Mouse (Mus musculus): Measurements from ENCODE around the gene Akt2. TPM values are rescaled to one million over a fixed set of nuclear protein-coding genes. Genes with fewer than 3 reads are reported as not detected.

The Akt2 gene
- total and polyA plus RNA-seq, 3 experiments = 134 to 219 (median 181) TPM

- H3K4me1 ChIP-seq (ENCODE audit: control insufficient read depth, insufficient read depth, low read length) = peaks cover 24% of the 10 kb centered on the region
- no peak for TF ChIP-seq CTCF (IDR thresholded peaks at IDR 0.05)
- TF ChIP-seq POLR2A (IDR thresholded peaks at IDR 0.05; ENCODE audit: insufficient read depth, low read depth, low read length) = no peak
- TF ChIP-seq EP300 (IDR thresholded peaks at IDR 0.05; ENCODE audit: insufficient read depth, low read depth, low read length) = no peak
- no peak for DNase-seq
- H3K79me2 ChIP-seq (replicated peaks; ENCODE audit: control insufficient read depth, insufficient read depth, low read length) = peaks cover 13% of the 10 kb centered on the region
- no peak overlapping the region for H3K27ac ChIP-seq
- H3K36me3 ChIP-seq (ENCODE audit: control insufficient read depth, insufficient read depth, low read length) = no peaks in the 10 kb centered on the region
- 85% methylated on average over 2 of the region's 2 CpGs for WGBS
- H3K9ac ChIP-seq (ENCODE audit: low read depth, low read length) = no peak overlapping the region
- no peaks in the 10 kb centered on the region for H3K27me3 ChIP-seq (ENCODE audit: control insufficient read depth, insufficient read depth, low read length)
- intact Hi-C loops (cut with DNase I) = no loop called here
- H3K4me3 ChIP-seq = no peak overlapping the region
These were observed 10.8 kb downstream of the Akt2 start for GRCm38 (mm10) chr7:27602161-27602560.

- Histone ChIP-seq H3K36me3 (ENCODE audit: control insufficient read depth, insufficient read depth, low read length) (no peaks in the 10 kb centered on the region), H3K9ac (ENCODE audit: low read depth, low read length) (no peak overlapping the region), H3K27me3 (ENCODE audit: control insufficient read depth, insufficient read depth, low read length) (no peaks in the 10 kb centered on the region), H3K4me1 (ENCODE audit: control insufficient read depth, insufficient read depth, low read length) (peaks cover 28% of the 10 kb centered on the region), H3K79me2 (replicated peaks; ENCODE audit: control insufficient read depth, insufficient read depth, low read length) (peaks cover 13% of the 10 kb centered on the region), H3K27ac (no peak overlapping the region), H3K4me3 (no peak overlapping the region)
- intact Hi-C loops (cut with DNase I) = no loop called here
- 52% methylated on average over 7 of the region's 7 CpGs for WGBS
- TF ChIP-seq CTCF (IDR thresholded peaks at IDR 0.05) = no peak
- DNase-seq = no peak
These were observed 11.5 kb downstream of the Akt2 start for GRCm38 (mm10) chr7:27602835-27603234.

- peaks cover 28% of the 10 kb centered on the region for H3K4me1 ChIP-seq (ENCODE audit: control insufficient read depth, insufficient read depth, low read length)
- H3K4me3 ChIP-seq = no peak overlapping the region
- intact Hi-C loops (cut with DNase I) = loop anchor here (5.0 kb wide), 1 partner anchor 37 kb away; no protein-coding TSS in a partner anchor
- no peak for DNase-seq
- H3K27ac ChIP-seq = peak overlapping the region; percentile 82
- H3K9ac ChIP-seq (ENCODE audit: low read depth, low read length) = no peak overlapping the region
- peaks cover 8% of the 10 kb centered on the region for H3K79me2 ChIP-seq (replicated peaks; ENCODE audit: control insufficient read depth, insufficient read depth, low read length)
- no peaks in the 10 kb centered on the region for H3K36me3 ChIP-seq (ENCODE audit: control insufficient read depth, insufficient read depth, low read length)
- H3K27me3 ChIP-seq (ENCODE audit: control insufficient read depth, insufficient read depth, low read length) = no peaks in the 10 kb centered on the region
- 54% methylated on average over 5 of the region's 5 CpGs for WGBS
- TF ChIP-seq EP300 (IDR thresholded peaks at IDR 0.05; ENCODE audit: insufficient read depth, low read depth, low read length) (no peak), CTCF (IDR thresholded peaks at IDR 0.05) (no peak), POLR2A (IDR thresholded peaks at IDR 0.05; ENCODE audit: insufficient read depth, low read depth, low read length) (no peak)
These were observed 13.5 kb downstream of the Akt2 start for GRCm38 (mm10) chr7:27604661-27605348.

DNA sequence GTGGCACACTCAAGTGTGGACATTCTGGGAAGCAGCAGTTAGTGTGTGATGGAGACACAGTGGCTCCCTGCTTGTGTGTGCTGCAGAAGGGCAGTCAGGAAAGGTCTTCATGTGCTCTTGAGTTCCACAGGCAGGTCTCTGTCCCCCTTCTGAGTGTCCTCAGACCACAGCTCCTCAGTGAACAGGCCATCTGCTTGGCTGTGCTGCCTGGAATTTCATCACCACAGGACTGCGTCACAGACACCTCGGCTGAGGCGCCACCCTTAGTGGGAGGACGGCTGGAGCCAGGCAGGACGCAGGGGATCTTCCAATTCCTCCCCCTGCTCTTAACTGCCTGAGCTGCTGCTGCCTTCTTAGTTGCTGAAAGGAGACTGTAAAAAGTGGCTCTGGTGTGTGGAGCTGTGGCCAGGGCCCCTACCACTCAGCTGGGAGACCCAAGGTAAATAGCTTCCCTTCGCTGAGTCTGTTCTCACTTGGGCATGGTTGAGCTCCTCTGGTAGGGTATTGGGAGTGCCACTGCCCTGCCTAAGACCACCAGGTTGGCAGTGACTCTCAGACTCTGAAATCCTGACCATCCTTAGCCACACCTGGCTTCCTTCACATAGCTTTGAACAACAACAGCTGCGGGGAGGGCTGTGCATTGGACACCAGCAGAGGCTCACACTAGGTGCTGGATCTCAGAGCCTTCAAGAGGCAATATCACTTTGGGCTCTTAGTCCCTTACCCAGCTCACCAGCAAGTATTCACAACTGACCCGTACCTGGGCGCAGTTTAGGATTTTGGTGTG lies 14.3 kb downstream of the Akt2 start:
- Histone ChIP-seq H3K27me3 (ENCODE audit: control insufficient read depth, insufficient read depth, low read length) (no peaks in the 10 kb centered on the region), H3K9ac (ENCODE audit: low read depth, low read length) (peak overlapping the region; percentile 14; the same call in 1 of the 2 replicates), H3K4me1 (ENCODE audit: control insufficient read depth, insufficient read depth, low read length) (peaks cover 20% of the 10 kb centered on the region), H3K36me3 (ENCODE audit: control insufficient read depth, insufficient read depth, low read length) (no peaks in the 10 kb centered on the region), H3K27ac (peak overlapping the region; percentile 82), H3K79me2 (replicated peaks; ENCODE audit: control insufficient read depth, insufficient read depth, low read length) (peaks cover 4% of the 10 kb centered on the region), H3K4me3 (peak overlapping the region; percentile 28)
- intact Hi-C loops (cut with DNase I) = loop anchor here (2.0 to 5.0 kb wide), 2 partner anchors 13 to 37 kb away; no protein-coding TSS in a partner anchor
- peak; percentile 79 to 87 for DNase-seq
- WGBS = 39% methylated on average over 9 of the region's 9 CpGs
- TF ChIP-seq EP300 (IDR thresholded peaks at IDR 0.05; ENCODE audit: insufficient read depth, low read depth, low read length) = peak; percentile 61; the same call in 1 of the 2 replicates
- no peak for TF ChIP-seq CTCF (IDR thresholded peaks at IDR 0.05)
- TF ChIP-seq POLR2A (IDR thresholded peaks at IDR 0.05; ENCODE audit: insufficient read depth, low read depth, low read length) = peak; percentile 34; the same call in 1 of the 2 replicates

GRCm38 (mm10) chr7:27606481-27607254 lies 15.3 kb downstream of the Akt2 start:
- DNase-seq = no peak
- Histone ChIP-seq H3K79me2 (replicated peaks; ENCODE audit: control insufficient read depth, insufficient read depth, low read length) (peaks cover 3% of the 10 kb centered on the region), H3K4me1 (ENCODE audit: control insufficient read depth, insufficient read depth, low read length) (peaks cover 20% of the 10 kb centered on the region), H3K27me3 (ENCODE audit: control insufficient read depth, insufficient read depth, low read length) (no peaks in the 10 kb centered on the region), H3K9ac (ENCODE audit: low read depth, low read length) (peak overlapping the region; percentile 8; the same call in 1 of the 2 replicates), H3K36me3 (ENCODE audit: control insufficient read depth, insufficient read depth, low read length) (no peaks in the 10 kb centered on the region), H3K4me3 (no peak overlapping the region), H3K27ac (peak overlapping the region; percentile 62)
- no peak for TF ChIP-seq POLR2A (IDR thresholded peaks at IDR 0.05; ENCODE audit: insufficient read depth, low read depth, low read length)
- no peak for TF ChIP-seq CTCF (IDR thresholded peaks at IDR 0.05)
- no peak for TF ChIP-seq EP300 (IDR thresholded peaks at IDR 0.05; ENCODE audit: insufficient read depth, low read depth, low read length)
- WGBS = 50% methylated on average over 10 of the region's 10 CpGs
- intact Hi-C loops (cut with DNase I) = loop anchor here (2.0 to 5.0 kb wide), 2 partner anchors 14 to 36 kb away; no protein-coding TSS in a partner anchor

Measured in heart, adult 2 months (tissue).